Mouse (Mus musculus) large intestine, adult 2 months (tissue): Measurements from ENCODE around the gene Tyro3. TPM values are rescaled to one million over a fixed set of nuclear protein-coding genes. Genes with fewer than 3 reads are reported as not detected.
A peak's percentile ranks its signal among the peaks of the same experiment; 100 is the strongest.

Source experiments
- DNase-seq: peaks from one replicate; pipeline ENCODE4 v3.0.0-alpha.2; 2012; ENCODE audit warnings: low read depth, low spot score
- WGBS: fragments of 180-500 bp; shearing (Covaris S2); methylation state at CpG from one replicate; pipeline ENCODE4 v1.1.7; 2018; 5-methylcytosine and 5-hydroxymethylcytosine counted together
- polyA plus RNA-seq: library from polyadenylated mRNA; depleted of rRNA; stranded (reverse); fragments of >200 nt; gene quantifications from 2 replicates; pipeline ENCODE4 v1.2.3, GENCODE M21; 2012; rRNA removed

Gene Tyro3
- 3.5 and 3.7 TPM in 2 replicates for polyA plus RNA-seq

- DNase-seq, result no peak
- WGBS, result 79% methylated on average over 5 of the region's 5 CpGs
Observed at GRCm38 (mm10) chr2:119797279-119797783, at the start of gene Tyro3. TSS of gene Tyro3 (plus strand) at chr2:119797733.

DNA sequence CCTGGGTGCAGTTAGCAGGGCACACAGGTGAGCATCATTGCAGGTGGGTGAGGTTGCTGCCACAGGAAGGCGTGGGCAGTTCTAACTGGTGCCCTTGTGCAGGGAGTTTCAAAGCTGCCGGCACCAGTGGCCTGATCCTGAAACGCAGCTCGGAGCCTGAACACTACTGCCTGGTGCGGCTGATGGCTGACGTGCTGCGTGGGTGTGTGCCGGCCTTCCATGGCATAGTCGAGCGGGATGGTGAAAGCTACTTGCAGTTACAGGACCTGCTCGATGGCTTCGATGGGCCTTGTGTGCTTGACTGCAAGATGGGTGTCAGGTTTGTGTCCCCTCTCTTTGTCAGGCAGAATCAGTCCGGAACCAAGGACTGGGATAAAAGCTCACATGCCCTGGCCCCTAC, 48.3 kb upstream of the Tyro3 start:
- DNase-seq, result no peak
- WGBS, result 87% methylated on average over 13 of the region's 13 CpGs

- 4% methylated on average over 31 of the region's 31 CpGs for WGBS
- no peak for DNase-seq
Observed at GRCm38 (mm10) chr2:119757601-119758100, 39.9 kb upstream of the Tyro3 start.

- DNase-seq, result no peak
- WGBS, result under 1% methylated on average over 76 of the region's 77 CpGs
Observed at GRCm38 (mm10) chr2:119758101-119758843, 39.3 kb upstream of the Tyro3 start.

GRCm38 (mm10) chr2:119758844-119759835, 38.4 kb upstream of the Tyro3 start:
- WGBS, result 12% methylated on average over 44 of the region's 44 CpGs
- DNase-seq, result no peak

GRCm38 (mm10) chr2:119760251-119760650, 37.3 kb upstream of the Tyro3 start, which contains the start of gene Ltk:
TSS of gene Ltk (minus strand) at chr2:119760431.
- 21% methylated on average over 9 of the region's 9 CpGs for WGBS
- no peak for DNase-seq

DNA sequence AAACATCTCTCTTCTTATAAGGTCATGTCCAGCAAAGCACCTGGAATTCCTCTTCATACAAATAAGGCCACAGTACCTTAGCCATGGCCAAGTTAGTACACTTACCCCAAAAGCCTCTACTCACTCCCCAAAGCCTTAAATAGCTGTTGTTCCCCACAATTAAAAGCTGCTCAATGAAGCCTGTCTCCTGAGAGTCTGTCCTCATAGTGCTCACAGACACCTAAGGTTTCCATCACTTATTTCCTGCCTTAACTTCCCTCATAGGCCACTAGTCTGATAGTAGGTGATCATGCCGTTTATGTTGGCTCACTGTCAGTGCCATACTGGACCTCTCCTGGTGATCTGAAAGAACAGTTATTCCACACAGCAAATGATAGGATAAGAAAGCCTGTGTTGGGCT, 35.3 kb upstream of the Tyro3 start:
- no peak for DNase-seq
- WGBS, result 38% methylated on average over 1 of the region's 1 CpGs

GRCm38 (mm10) chr2:119763924-119764323, 33.6 kb upstream of the Tyro3 start:
- no peak for DNase-seq
- 83% methylated on average over 4 of the region's 4 CpGs for whole genome bisulfite sequencing

DNA sequence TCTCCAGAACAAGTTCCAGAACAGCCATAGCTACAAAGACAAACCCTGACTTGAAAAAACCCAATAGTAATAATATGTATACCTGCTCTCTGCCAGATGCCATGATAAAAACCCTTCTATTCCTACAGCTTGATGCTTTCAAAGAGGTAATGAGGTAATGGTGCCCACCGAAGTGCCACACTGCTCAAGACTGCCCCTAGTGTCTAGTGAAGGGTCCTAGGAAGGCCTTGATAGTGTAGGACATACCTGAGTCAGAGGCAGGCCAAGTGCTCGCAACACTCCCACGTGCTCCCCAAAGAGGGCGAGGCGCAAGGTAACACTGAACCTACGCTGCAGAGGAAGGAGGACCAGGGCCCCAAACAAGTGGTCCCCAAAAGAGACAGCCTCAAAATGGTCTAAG, 30.3 kb upstream of the Tyro3 start:
- DNase-seq, result no peak
- WGBS, result 91% methylated on average over 6 of the region's 6 CpGs

- WGBS, result under 1% methylated on average over 44 of the region's 44 CpGs
- peak; percentile 43 for DNase-seq
Observed at GRCm38 (mm10) chr2:119787206-119787883, 10.2 kb upstream of the Tyro3 start, which contains the start of gene Rpap1. TSS of gene Rpap1 (minus strand) at chr2:119787537.

DNA sequence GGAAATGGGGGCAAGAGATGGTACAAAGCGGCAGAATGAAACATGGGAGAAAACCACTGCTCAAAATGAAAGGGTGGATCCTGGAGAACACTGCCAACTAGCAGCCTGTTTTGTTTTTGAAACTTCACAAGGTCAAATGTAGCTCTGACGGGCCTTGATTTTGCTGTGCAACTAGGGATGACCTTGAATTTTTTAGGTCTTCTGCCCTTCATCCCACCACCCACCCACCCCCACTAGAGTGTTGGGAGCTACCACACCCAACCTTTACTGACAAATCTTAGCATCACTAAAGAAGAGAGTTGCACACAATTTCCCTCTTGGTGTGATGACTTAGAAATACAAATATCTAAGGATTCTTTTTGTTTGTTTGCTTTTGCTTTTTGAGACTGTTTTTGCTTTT, 7.5 kb upstream of the Tyro3 start:
- no peak for DNase-seq
- 87% methylated on average over 2 of the region's 2 CpGs for WGBS

GRCm38 (mm10) chr2:119798246-119798927, 854 bp downstream of the Tyro3 start:
- DNase-seq, result no peak
- 14% methylated on average over 13 of the region's 13 CpGs for WGBS

GRCm38 (mm10) chr2:119799181-119799960, 1.8 kb downstream of the Tyro3 start:
- WGBS, result under 1% methylated on average over 63 of the region's 89 CpGs
- no peak for DNase-seq

- no peak for DNase-seq
- WGBS, result 1% methylated on average over 27 of the region's 27 CpGs
Observed at GRCm38 (mm10) chr2:119799961-119800550, 2.5 kb downstream of the Tyro3 start.

- DNase-seq, result no peak
- WGBS, result 70% methylated on average over 15 of the region's 15 CpGs
Observed at GRCm38 (mm10) chr2:119800876-119801846, 3.6 kb downstream of the Tyro3 start.

DNA sequence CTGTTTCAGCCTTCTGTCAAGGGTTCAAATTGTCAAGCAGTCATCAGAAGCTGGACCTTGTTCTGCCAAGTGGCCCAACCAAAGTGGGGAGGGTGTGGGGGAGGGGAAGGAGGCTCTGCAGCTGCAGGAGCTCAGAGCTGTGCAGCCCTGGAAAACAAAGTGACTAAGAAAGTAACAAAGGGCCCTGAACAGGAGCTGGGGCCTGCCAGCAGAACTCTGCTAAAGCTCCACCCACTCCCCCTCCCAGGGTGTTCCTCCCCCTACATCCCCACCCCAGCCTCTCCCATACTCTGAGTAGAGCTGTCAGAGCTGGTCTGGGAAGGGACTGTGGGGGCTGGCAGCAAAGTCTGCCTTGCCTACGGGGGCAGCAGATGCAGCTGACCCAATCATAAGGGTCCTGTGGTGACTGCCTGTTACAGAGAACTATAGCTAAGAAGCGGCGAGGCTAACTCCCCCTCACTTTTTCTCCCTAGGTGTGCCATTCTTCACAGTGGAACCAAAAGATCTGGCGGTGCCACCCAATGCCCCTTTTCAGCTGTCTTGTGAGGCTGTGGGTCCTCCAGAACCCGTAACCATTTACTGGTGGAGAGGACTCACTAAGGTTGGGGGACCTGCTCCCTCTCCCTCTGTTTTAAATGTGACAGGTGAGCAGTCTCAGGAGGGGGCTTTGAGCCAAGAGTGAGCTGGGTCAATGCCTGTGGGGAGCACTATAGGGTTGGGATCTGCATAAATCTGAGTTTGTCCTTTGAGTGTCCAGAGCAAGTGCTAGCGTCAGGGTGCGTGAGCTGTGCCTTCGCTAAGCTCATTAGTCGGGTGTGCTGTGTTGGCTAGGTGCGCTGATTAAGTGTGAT, 5.5 kb downstream of the Tyro3 start:
- 86% methylated on average over 10 of the region's 10 CpGs for WGBS
- DNase-seq, result no peak
